Mouse (Mus musculus) layer of hippocampus, adult 2 months (tissue): ENCODE measurements at regions not wholly inside any gene's neighbourhood (a gene's known extent, or its start where the extent isn't known, plus 50 kb on each side); places are given as distances from the start of the nearest gene placed in this dataset.

Source experiments
- DNase-seq, 2 experiments: peaks; one replicate each; pipeline ENCODE4 v3.0.0; 2022; ENCODE audit warnings: low spot score in 2 of 2
- H3K27ac ChIP-seq: fragments of 200-600 bp; 2 replicates; pipeline ENCODE4 v1.8.1; 2022
- H3K4me3 ChIP-seq: fragments of 200-600 bp; 2 replicates; pipeline ENCODE4 v1.8.1; 2022; ENCODE audit warnings: mild to moderate bottlenecking
- CTCF ChIP-seq: fragments of 200-600 bp; conservative IDR thresholded peaks from 2 replicates; pipeline ENCODE4 v1.8.1; 2022; ENCODE audit warnings: antibody characterized with exemption, mild to moderate bottlenecking, moderate library complexity

GRCm38 (mm10) chr2:45908871-45909270, 791.7 kb upstream of the Zeb2 start:
- Histone ChIP-seq H3K4me3 (no peak overlapping the region), H3K27ac (no peak overlapping the region)
- no peak for DNase-seq
- TF ChIP-seq CTCF: no peak

- DNase-seq: no peak
- no peak overlapping the region for H3K4me3 ChIP-seq
- TF ChIP-seq CTCF: no peak
- no peak overlapping the region for H3K27ac ChIP-seq
Measured at GRCm38 (mm10) chr2:45904623-45905235, 787.5 kb upstream of the Zeb2 start.

- no peak for TF ChIP-seq CTCF
- DNase-seq: no peak
- no peak overlapping the region for H3K4me3 ChIP-seq
- no peak overlapping the region for H3K27ac ChIP-seq
Measured at GRCm38 (mm10) chr2:45904090-45904489, 786.9 kb upstream of the Zeb2 start.

GRCm38 (mm10) chr2:45903350-45903749, 786.2 kb upstream of the Zeb2 start:
- no peak for TF ChIP-seq CTCF
- Histone ChIP-seq H3K27ac (no peak overlapping the region), H3K4me3 (no peak overlapping the region)
- no peak for DNase-seq

- Histone ChIP-seq H3K27ac (no peak overlapping the region), H3K4me3 (no peak overlapping the region)
- DNase-seq: no peak
- no peak for TF ChIP-seq CTCF
Measured at GRCm38 (mm10) chr2:45901892-45902291, 784.7 kb upstream of the Zeb2 start.

- Histone ChIP-seq H3K27ac (no peak overlapping the region), H3K4me3 (no peak overlapping the region)
- no peak for TF ChIP-seq CTCF
- DNase-seq: no peak
Measured at GRCm38 (mm10) chr2:45884680-45885079, 767.5 kb upstream of the Zeb2 start.

- Histone ChIP-seq H3K27ac (no peak overlapping the region), H3K4me3 (no peak overlapping the region)
- no peak for DNase-seq
- TF ChIP-seq CTCF: no peak
Measured at GRCm38 (mm10) chr2:45878656-45879055, 761.5 kb upstream of the Zeb2 start.

- H3K27ac ChIP-seq: no peak overlapping the region
- H3K4me3 ChIP-seq: no peak overlapping the region
- no peak for TF ChIP-seq CTCF
- DNase-seq: peak; percentile 19 to 25
Measured at GRCm38 (mm10) chr2:45859901-45860331, 742.7 kb upstream of the Zeb2 start.

- TF ChIP-seq CTCF: no peak
- H3K4me3 ChIP-seq: no peak overlapping the region
- H3K27ac ChIP-seq: no peak overlapping the region
- DNase-seq: no peak
Measured at GRCm38 (mm10) chr2:45859445-45859844, 742.2 kb upstream of the Zeb2 start.

- no peak for TF ChIP-seq CTCF
- no peak for DNase-seq
- no peak overlapping the region for H3K27ac ChIP-seq
- H3K4me3 ChIP-seq: no peak overlapping the region
Measured at GRCm38 (mm10) chr2:45850018-45850605, 732.9 kb upstream of the Zeb2 start.

- Histone ChIP-seq H3K27ac (no peak overlapping the region), H3K4me3 (no peak overlapping the region)
- no peak for TF ChIP-seq CTCF
- DNase-seq: no peak
Measured at GRCm38 (mm10) chr2:45840389-45840788, 723.2 kb upstream of the Zeb2 start.

GRCm38 (mm10) chr2:45836546-45837221, 719.5 kb upstream of the Zeb2 start:
- Histone ChIP-seq H3K4me3 (no peak overlapping the region), H3K27ac (no peak overlapping the region)
- DNase-seq: no peak
- no peak for TF ChIP-seq CTCF

GRCm38 (mm10) chr2:45817945-45818719, 700.9 kb upstream of the Zeb2 start:
- DNase-seq: no peak
- H3K4me3 ChIP-seq: no peak overlapping the region
- no peak overlapping the region for H3K27ac ChIP-seq
- no peak for TF ChIP-seq CTCF
